Mouse (Mus musculus) megakaryocyte progenitor cell, adult 5-6 weeks (primary cell): Measurements from ENCODE around the gene Gm5105. TPM values are rescaled to one million over a fixed set of nuclear protein-coding genes. Genes with fewer than 3 reads are reported as not detected.

ENCODE experiments used
- ATAC-seq: replicated peaks from 2 replicates; pipeline ENCODE4 v1.8.0; 2016; ENCODE audit warnings: mild to moderate bottlenecking, moderate TSS enrichment, inconsistent platforms; ENCODE audit not compliant: poor library complexity
- total RNA-seq, 2 experiments: library from RNA; stranded (forward) in 1 of 2; stranded (reverse) in 1 of 2; fragments of 157-497, 149-512 nt in 1 of 2; fragments of 200-1000 nt in 1 of 2; gene quantifications; 2 replicates each; pipeline versions ENCODE4 v1.2.3 to v1.2.4; 2015 to 2017

Gm5105 gene
- total RNA-seq, 2 experiments from 2014 or later, result not detected

GRCm38 (mm10) chr3:138069756-138070511, 2.7 kb upstream of the Gm5105 start:
- ATAC-seq, result no peak

- ATAC-seq, result no peak
These were observed 915 bp upstream of the Gm5105 start for GRCm38 (mm10) chr3:138068103-138068502.

- no peak for ATAC-seq
These were observed 786 bp downstream of the Gm5105 start for GRCm38 (mm10) chr3:138066348-138066856.

- ATAC-seq, result no peak
These were observed 1.3 kb downstream of the Gm5105 start for GRCm38 (mm10) chr3:138065930-138066329.

DNA sequence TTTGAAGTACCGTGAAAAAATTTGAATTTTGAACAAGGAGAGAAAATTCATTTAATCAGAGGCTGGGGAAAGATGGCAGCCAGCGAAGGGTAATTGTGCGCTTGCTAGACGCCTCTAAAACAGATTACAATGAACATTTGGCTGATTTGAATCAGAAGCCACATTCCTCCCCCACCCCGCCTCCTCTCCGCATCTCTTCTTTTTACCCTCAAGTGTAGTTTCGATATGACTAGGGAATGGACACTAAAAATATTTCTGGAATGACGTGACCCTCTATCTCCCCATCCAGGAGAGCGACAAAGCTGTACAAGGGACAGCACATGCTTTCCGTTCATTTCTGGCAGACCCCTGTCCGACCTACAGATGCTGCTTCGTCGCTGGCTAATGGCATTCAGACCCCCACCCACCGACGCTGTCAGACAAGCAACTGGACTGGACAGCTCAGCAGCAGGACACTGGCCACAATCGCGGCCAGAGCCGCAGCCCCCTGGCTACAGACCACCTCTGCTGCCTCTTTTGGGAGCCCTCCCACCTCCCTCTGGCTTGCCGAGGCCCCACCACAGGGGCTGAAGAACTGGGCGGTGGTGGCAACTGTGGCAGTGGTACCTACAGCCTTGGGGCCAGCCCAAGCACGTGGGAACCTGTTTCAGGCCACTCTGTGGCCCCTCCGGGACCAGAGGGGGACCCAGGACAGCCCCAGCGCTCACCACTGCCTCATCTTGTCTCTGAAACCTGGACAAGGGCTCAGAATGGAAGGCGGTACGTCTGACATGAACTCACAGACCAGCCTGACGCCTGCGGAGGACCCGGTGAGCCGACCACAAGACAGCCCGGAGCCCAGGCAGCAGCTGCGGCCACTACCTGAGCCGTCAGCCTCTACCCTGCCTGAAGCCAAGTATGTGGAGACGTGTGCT, 2.2 kb downstream of the Gm5105 start, which contains the start of gene 1110002E22Rik:
Gene 1110002E22Rik (plus strand): TSS at position 321 of the 914 bp plus-strand sequence.
- ATAC-seq, result no peak

GRCm38 (mm10) chr3:138063731-138064329, 3.4 kb downstream of the Gm5105 start:
- no peak for ATAC-seq

- peak; percentile 23; the same call in 1 of the 2 replicates for ATAC-seq
These were observed 4.5 kb downstream of the Gm5105 start for GRCm38 (mm10) chr3:138062673-138063072.

DNA sequence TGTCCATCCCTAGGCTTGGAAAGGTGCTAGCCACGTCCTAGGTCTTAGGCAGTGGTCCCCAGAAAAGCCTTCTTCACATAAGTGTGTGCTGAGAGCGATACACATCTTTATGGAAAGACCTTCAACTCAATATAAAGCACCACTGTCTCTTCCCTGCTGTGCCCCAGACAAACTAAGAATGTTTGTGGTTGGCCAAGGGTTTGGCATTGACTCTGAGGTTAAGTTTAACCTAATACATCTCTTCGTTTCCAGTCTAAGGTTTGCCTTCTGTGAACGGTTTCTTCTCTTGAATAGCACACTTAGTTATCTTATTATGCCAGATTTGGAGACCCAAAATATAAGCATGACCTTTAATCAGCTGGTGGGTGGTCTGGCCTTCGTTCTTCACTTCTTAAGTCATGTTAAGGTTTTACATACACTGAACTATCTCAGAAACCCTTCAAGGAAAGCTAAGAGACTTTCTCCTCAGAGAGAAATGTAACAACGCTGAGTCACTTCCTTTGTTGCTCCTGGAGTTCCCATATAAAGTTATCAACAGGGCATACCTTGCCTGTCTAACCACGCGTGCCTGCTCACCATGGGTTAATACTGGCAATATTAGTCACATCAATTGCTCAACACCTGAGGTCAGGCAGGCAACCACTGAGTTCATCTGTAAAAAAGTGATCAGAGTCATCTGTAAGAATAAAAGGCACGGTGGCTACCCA, 5.8 kb downstream of the Gm5105 start:
- ATAC-seq, result peak; percentile 67

- ATAC-seq, result peak; percentile 57
These were observed 6.8 kb downstream of the Gm5105 start for GRCm38 (mm10) chr3:138060429-138060828.

GRCm38 (mm10) chr3:138058226-138058625, 9.0 kb downstream of the Gm5105 start:
- ATAC-seq, result no peak

- ATAC-seq, result no peak
These were observed 10.2 kb downstream of the Gm5105 start for GRCm38 (mm10) chr3:138056976-138057375.

DNA sequence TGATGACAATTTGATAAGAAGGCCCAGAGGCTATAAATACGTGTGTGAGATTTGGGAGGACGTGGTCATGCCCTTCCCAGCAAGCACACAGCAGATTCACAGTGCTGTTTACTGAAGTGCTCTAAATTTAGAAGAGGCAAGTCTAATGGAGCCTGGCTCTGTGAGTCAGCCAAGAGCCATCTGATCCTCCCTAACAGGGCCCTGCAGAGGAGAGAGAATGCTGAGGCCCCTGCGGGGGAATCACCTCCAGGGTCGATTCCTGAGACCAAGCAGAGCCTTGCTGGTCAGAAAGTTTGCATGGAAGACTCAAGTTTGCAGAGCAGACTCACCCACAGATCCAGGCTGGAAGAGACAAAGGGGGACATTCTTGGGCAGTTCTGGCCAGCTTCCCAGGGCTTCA, 13.2 kb downstream of the Gm5105 start:
- no peak for ATAC-seq

DNA sequence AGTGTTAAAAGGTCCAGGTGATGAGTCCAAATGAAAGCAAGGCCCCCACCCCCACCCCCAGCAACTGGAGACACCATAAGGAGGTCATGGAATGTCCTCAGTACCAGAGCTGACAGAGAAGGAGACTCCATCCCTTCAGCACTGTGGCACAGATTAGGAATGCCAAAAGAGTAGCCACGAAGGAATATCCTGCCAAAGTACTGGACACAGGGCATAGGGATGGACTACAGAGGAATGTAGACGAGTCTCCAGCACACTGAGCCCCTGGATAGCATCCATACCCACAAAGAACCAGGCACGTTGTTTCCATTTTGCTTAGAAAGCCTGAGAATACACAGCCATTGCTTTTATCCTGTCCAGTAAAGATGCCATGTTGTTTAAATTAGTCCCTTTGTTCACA, 15.8 kb downstream of the Gm5105 start:
- no peak for ATAC-seq

- no peak for ATAC-seq
These were observed 16.4 kb downstream of the Gm5105 start for GRCm38 (mm10) chr3:138050772-138051171.

DNA sequence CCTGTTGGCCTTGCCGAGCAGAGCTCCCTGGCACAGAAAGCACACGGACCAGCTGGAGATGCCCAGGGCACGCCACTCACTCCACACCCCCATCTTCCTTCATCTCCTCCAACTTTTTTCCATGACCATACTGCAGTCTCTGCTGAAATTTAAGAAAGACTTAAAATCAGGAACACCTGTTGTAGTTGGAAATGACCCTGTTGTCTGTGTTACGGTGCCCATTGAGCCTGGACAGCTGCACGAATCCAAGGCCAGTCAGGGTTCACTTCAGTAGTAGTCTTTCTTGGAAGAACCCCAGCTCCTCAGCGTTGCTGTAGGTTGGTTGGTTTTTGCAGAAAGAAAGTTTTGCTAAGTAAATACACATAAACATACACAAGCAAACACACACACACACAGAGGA, 17.6 kb downstream of the Gm5105 start:
- no peak for ATAC-seq

DNA sequence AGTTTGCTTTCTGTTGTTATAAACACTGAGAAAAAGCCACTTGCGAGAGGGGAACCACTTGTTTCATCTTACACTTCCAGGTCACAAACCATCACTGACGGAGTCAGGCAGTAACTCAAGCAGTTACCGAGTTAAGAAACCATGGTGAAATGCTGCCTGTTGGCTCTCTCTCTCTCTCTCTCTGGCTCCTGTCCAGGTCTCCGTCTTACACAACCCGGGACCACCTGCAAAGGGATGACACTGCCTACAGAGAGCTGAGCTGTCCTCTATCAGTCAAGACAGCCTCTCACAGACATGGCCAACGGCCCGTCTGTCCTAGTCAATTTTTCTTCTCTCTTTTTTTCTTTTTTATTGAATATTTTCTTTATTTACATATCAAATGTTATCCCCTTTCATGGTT, 23.9 kb downstream of the Gm5105 start:
- ATAC-seq, result peak; percentile 50; the same call in 1 of the 2 replicates

DNA sequence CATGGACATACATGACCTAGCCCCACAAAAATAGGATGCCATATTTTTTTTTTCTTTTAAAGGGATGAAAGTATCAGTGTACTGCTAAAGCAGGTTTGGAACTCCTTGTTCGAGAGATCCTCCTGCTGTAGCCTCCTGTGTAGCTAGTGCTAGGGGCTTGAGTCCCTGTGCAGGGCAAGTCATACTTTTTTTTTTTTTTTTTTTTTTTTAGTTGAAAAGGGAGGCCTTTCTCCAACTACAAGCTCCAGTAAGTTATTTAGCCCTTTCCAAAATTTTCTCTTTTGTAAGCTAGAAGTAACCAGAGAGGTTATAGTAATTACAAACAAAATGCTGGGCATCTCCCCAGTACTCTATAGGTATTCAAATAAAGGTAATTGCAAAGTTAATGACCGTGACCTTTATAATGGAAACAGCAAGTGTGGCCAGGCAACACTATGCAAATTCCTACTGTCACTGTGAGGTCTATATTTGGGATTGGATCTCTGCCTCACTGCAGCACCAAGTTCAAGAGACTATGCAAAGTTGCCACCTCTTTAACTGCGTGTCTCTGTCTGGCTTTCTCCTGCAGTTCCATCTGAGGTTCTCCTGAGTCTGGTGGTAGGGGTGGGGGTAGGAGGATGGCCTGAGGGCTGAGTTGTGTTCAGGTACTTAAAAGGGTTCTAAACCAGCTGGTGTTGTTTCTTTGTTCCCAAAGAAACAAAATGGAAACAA, 25.4 kb downstream of the Gm5105 start:
- no peak for ATAC-seq

- ATAC-seq, result no peak
These were observed 26.2 kb downstream of the Gm5105 start for GRCm38 (mm10) chr3:138040938-138041337.

- ATAC-seq, result no peak
These were observed 33.2 kb downstream of the Gm5105 start for GRCm38 (mm10) chr3:138033986-138034385.

- ATAC-seq, result peak; percentile 53
These were observed 36.6 kb downstream of the Gm5105 start for GRCm38 (mm10) chr3:138030563-138030962.
